Mouse (Mus musculus) gastrocnemius, adult 18-20 months (tissue): ENCODE results near the gene Prrt2. TPM values are rescaled to one million over a fixed set of nuclear protein-coding genes. Genes with fewer than 3 reads are reported as not detected.

Source experiments
- DNase-seq: peaks from one replicate; pipeline ENCODE4 v3.0.0; 2021; ENCODE audit warnings: low spot score
- total RNA-seq, 2 experiments: library from RNA; stranded (reverse); gene quantifications; 2 replicates each; pipeline ENCODE4 v1.2.3; 2021

The Prrt2 gene
- total RNA-seq, 2 experiments from 2014 or later, result 0.84 TPM; not detected in 1

GRCm38 (mm10) chr7:127020491-127020890 is 520 bp downstream of the Prrt2 start:
- DNase-seq, result no peak

- no peak for DNase-seq
Observed at GRCm38 (mm10) chr7:127020031-127020430, 980 bp downstream of the Prrt2 start.

GRCm38 (mm10) chr7:127019306-127019960 is 1.6 kb downstream of the Prrt2 start:
- no peak for DNase-seq

- DNase-seq, result no peak
Observed at GRCm38 (mm10) chr7:127018416-127019305, 2.4 kb downstream of the Prrt2 start.

GRCm38 (mm10) chr7:127017950-127018345 is 3.1 kb downstream of the Prrt2 start:
- no peak for DNase-seq

GRCm38 (mm10) chr7:127016971-127017949 is 3.8 kb downstream of the Prrt2 start, which contains the start of gene Pagr1a:
Pagr1a (minus strand) TSS chr7:127017352.
- peak; percentile 97 for DNase-seq

- no peak for DNase-seq
Observed at GRCm38 (mm10) chr7:127016486-127016938, 4.5 kb downstream of the Prrt2 start.

GRCm38 (mm10) chr7:127016481-127016485 is 4.7 kb downstream of the Prrt2 start, which contains the start of gene Pagr1b:
Pagr1b (minus strand) TSS chr7:127016484.
- no peak for DNase-seq

- DNase-seq, result no peak
Observed at GRCm38 (mm10) chr7:127016081-127016480, 4.9 kb downstream of the Prrt2 start.

- no peak for DNase-seq
Observed at GRCm38 (mm10) chr7:127014993-127015392, 6.0 kb downstream of the Prrt2 start.

- peak; percentile 77 for DNase-seq
Observed at GRCm38 (mm10) chr7:127014320-127014719, 6.7 kb downstream of the Prrt2 start, which contains the start of gene Mvp. Mvp (minus strand) TSS chr7:127014621.

- no peak for DNase-seq
Observed at GRCm38 (mm10) chr7:127013385-127013784, 7.6 kb downstream of the Prrt2 start.

GRCm38 (mm10) chr7:127012845-127013244 is 8.2 kb downstream of the Prrt2 start:
- DNase-seq, result no peak

GRCm38 (mm10) chr7:127012374-127012773 is 8.6 kb downstream of the Prrt2 start:
- DNase-seq, result no peak

GRCm38 (mm10) chr7:127011717-127012116 is 9.3 kb downstream of the Prrt2 start:
- DNase-seq, result no peak

- DNase-seq, result no peak
Observed at GRCm38 (mm10) chr7:127011051-127011450, 10.0 kb downstream of the Prrt2 start.

- no peak for DNase-seq
Observed at GRCm38 (mm10) chr7:127009307-127010085, 11.5 kb downstream of the Prrt2 start.

GRCm38 (mm10) chr7:127008239-127009019 is 12.6 kb downstream of the Prrt2 start:
- DNase-seq, result peak; percentile 70

GRCm38 (mm10) chr7:127007313-127008024 is 13.5 kb downstream of the Prrt2 start:
- DNase-seq, result no peak
